Mouse (Mus musculus): ENCODE measurements around the gene Adcy1. TPM values are rescaled to one million over a fixed set of nuclear protein-coding genes. Genes with fewer than 3 reads are reported as not detected.

The Adcy1 gene
- 1.1 and 1.3 TPM in 2 replicates for polyA plus RNA-seq (2015; fragmentation: Nextera tagmentation; extraction: Ambion mirVana)

DNA sequence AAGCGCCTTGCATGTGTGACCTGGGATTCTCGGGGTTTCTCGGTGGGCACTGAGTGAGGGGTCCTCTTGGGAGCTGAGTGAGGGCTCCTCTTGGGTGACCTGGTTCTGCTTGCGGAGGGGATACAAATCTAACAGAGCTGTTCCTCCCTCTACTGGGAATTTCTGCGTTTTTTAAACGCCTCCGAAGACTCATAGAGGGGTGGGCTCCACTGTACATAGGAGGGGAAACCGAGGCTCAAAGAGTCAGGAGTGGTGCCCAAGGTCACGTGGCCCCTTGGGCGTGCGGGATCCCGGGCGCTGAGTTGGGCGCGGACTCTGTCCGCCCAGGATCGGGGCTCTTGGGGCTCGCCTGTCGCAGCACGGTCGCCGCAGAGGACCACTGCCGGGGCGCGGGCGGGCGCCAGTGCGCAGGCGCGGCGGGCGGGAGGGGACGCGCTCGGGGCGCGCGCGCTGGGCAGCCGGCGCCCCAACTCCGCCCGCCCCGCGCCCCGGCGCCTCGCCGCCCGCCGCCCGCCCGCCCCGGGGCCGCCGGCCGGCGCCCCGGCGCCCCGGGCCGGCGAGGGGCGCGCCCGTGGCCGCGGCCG is at the start of gene Adcy1:
Gene Adcy1 (plus strand): TSS at position 489 of the 584 bp plus-strand sequence.
- Histone ChIP-seq H3K4me2 (replicated peaks) (peak within 1 kb of the TSS; percentile 94), H3K27ac (replicated peaks) (no peak within 1 kb of the TSS), H3K9ac (peak within 1 kb of the TSS; percentile 34), H3K36me3 (no peaks in the 10 kb centered on the region), H3K4me3 (replicated peaks) (peak within 1 kb of the TSS; percentile 61), H3K4me1 (peaks cover 17% of the 10 kb centered on the region), H3K9me3 (replicated peaks) (no peaks in the 10 kb centered on the region), H3K27me3 (peaks cover 72% of the 10 kb centered on the region)
- WGBS, result under 1% methylated on average over 56 of the region's 69 CpGs
- no peak for ATAC-seq (ENCODE audit: insufficient number of reproducible peaks, low FRiP score, low TSS enrichment, low read depth)

DNA sequence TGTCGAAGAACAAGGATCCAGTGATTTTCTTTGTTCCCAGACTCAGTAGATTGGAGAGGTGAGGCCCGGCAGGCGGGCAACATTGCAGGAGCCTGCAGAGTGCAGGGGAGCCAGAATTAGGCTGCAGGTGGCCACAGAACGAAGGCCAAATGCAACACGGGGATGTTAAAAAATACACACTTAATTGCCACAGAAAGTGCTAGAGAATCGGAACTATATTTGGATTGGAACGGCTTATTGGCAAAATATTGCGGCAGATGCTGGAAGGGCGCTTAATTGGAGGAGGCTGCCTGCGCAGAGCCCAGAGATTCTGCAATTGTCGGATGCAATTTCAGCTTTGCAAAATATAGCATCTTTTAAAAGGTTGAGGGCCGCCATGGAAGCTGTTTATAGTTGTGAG is 46.4 kb upstream of the Adcy1 start:
- Histone ChIP-seq H3K4me1 (no peaks in the 10 kb centered on the region), H3K27ac (replicated peaks) (no peak overlapping the region), H3K9me3 (replicated peaks) (no peaks in the 10 kb centered on the region), H3K36me3 (no peaks in the 10 kb centered on the region), H3K4me3 (replicated peaks) (no peak overlapping the region), H3K4me2 (replicated peaks) (no peak overlapping the region), H3K27me3 (no peaks in the 10 kb centered on the region), H3K9ac (no peak overlapping the region)
- 83% methylated on average over 12 of the region's 12 CpGs for WGBS
- no peak for ATAC-seq (ENCODE audit: insufficient number of reproducible peaks, low FRiP score, low TSS enrichment, low read depth)

DNA sequence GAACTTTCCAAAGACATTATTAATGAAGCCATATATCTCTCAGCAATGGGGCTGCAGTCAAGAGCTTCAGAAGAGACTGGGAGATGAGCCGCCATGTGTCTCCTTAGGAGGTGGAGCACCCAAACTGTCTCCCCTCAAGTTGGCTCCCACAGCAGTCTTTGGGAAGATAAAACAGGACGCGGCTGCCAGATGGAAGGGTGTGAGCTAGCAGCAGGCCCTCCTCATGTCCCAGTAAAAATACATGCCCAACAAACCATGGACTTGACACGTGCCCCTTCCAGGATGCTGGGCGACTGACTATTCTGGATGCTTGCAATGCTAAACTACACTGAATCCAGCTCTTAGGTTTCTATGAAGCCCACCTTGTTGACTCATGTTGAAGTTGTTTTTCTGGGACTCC is 45.2 kb upstream of the Adcy1 start:
- Histone ChIP-seq H3K4me2 (replicated peaks) (no peak overlapping the region), H3K27ac (replicated peaks) (no peak overlapping the region), H3K36me3 (no peaks in the 10 kb centered on the region), H3K4me1 (no peaks in the 10 kb centered on the region), H3K4me3 (replicated peaks) (no peak overlapping the region), H3K27me3 (no peaks in the 10 kb centered on the region), H3K9ac (no peak overlapping the region), H3K9me3 (replicated peaks) (no peaks in the 10 kb centered on the region)
- 93% methylated on average over 5 of the region's 5 CpGs for WGBS
- ATAC-seq (ENCODE audit: insufficient number of reproducible peaks, low FRiP score, low TSS enrichment, low read depth), result no peak

DNA sequence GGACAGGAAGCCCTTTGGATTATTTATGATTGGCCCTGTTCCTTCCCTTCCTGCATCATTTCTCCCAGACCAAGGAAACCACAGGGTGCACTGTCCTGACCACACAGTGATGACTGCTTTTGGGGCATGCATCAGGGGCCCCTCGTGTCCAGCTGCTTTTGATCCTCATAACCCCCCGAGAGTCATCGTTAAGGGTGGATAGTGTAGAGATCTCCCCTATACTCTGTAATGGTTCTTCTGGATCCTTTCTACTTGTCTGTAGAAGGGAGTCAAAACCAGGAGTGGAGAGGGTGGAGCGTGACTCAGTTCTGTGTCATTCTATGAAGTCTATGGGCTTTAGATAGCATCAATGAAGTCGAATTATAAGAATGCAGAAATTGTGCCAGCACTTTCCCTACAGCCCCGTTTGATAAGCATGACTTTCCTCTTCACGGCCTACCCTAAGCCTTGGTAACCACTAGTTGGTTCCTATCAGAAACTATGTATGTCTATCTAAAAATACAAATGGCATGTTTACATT is 44.2 kb upstream of the Adcy1 start:
- no peaks in the 10 kb centered on the region for H3K27me3 ChIP-seq
- H3K4me2 ChIP-seq (replicated peaks), result no peak overlapping the region
- H3K27ac ChIP-seq (replicated peaks), result no peak overlapping the region
- H3K9me3 ChIP-seq (replicated peaks), result no peaks in the 10 kb centered on the region
- H3K4me1 ChIP-seq, result no peaks in the 10 kb centered on the region
- no peak for ATAC-seq (ENCODE audit: insufficient number of reproducible peaks, low FRiP score, low TSS enrichment, low read depth)
- H3K36me3 ChIP-seq, result no peaks in the 10 kb centered on the region
- H3K9ac ChIP-seq, result no peak overlapping the region
- no peak overlapping the region for H3K4me3 ChIP-seq (replicated peaks)
- 79% methylated on average over 7 of the region's 7 CpGs for WGBS

DNA sequence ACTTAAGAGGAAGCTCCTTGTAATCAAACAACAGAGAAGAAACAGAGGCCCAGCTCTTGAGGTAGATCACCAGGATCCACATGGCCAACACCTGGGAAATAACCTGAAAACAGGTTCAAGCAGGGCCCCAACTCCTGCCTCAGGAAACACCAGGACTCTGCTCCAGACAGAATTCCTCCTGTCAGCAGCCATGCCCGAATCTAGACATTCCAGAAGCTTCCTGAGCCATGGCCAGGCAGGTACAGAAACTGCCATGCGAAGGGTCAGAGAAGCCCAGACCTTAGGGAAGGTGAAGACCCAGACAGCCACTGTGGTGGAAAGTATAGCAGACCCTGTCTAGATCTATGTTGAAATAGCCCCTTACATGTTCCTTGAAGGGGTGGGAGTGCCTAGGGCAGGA is 30.2 kb upstream of the Adcy1 start:
- no peaks in the 10 kb centered on the region for H3K9me3 ChIP-seq (replicated peaks)
- WGBS, result 60% methylated on average over 2 of the region's 2 CpGs

DNA sequence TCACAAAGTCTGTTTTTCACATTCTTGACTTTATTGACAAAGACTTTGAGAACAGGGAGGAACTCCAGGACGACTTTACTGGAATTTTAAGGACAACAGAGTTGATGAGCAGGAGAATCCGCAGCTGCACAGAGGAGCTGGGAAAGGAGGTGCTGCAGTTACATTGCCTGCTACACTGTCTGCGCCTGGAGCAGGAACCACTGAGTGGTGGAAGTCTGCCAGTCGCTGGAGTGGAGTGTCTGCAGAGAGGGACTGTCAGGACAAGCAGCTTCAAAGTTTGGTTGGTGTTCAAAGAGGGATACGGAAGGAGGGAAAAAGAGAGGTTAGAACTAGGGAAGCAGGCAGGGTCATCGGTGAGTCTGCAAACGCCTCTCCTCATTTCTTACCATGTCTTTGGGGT is 23.6 kb upstream of the Adcy1 start:
- no peak for ATAC-seq (ENCODE audit: insufficient number of reproducible peaks, low FRiP score, low TSS enrichment, low read depth)
- WGBS, result 28% methylated on average over 7 of the region's 7 CpGs
- H3K9ac ChIP-seq, result no peak overlapping the region

More for the DNA sequence above, 30.2 kb upstream of the Adcy1 start:
- H3K27me3 ChIP-seq, result no peaks in the 10 kb centered on the region
- no peaks in the 10 kb centered on the region for H3K36me3 ChIP-seq
- no peak overlapping the region for H3K9ac ChIP-seq
- no peak overlapping the region for H3K27ac ChIP-seq (replicated peaks)
- H3K4me3 ChIP-seq (replicated peaks), result no peak overlapping the region
- H3K4me1 ChIP-seq, result no peaks in the 10 kb centered on the region
- no peak overlapping the region for H3K4me2 ChIP-seq (replicated peaks)
- ATAC-seq (ENCODE audit: insufficient number of reproducible peaks, low FRiP score, low TSS enrichment, low read depth), result no peak

DNA sequence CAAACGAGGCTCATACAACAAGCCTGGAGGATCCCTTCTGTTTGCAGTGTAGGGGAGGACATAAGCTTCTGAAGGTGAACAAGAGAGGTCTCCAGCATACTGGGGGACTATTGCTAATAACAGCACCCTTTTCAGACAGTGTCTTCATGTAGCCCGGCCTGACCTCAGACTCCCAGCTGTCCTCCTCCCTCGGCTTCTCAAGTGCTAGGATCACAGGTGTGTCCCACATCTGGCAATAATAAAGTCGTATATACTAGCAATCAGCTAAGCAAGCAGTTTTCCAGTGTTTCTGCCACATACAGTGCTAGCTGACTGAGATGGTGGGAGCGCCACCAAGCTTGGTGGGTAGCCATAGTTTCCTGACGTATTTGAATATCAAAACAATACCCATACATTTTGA is 22.5 kb upstream of the Adcy1 start:
- Histone ChIP-seq H3K9me3 (replicated peaks) (no peaks in the 10 kb centered on the region), H3K4me3 (replicated peaks) (no peak overlapping the region), H3K36me3 (no peaks in the 10 kb centered on the region), H3K27me3 (0 out of 2 replicates have a peak, but pooled peaks cover 4% of the 10 kb centered on the region), H3K27ac (replicated peaks) (no peak overlapping the region), H3K9ac (no peak overlapping the region), H3K4me1 (no peaks in the 10 kb centered on the region), H3K4me2 (replicated peaks) (no peak overlapping the region)
- WGBS, result 49% methylated on average over 6 of the region's 6 CpGs
- no peak for ATAC-seq (ENCODE audit: insufficient number of reproducible peaks, low FRiP score, low TSS enrichment, low read depth)

More for the DNA sequence above, 23.6 kb upstream of the Adcy1 start:
- Histone ChIP-seq H3K4me1 (no peaks in the 10 kb centered on the region), H3K4me3 (replicated peaks) (no peak overlapping the region), H3K27ac (replicated peaks) (no peak overlapping the region), H3K27me3 (0 out of 2 replicates have a peak, but pooled peaks cover 4% of the 10 kb centered on the region), H3K4me2 (replicated peaks) (no peak overlapping the region), H3K36me3 (no peaks in the 10 kb centered on the region), H3K9me3 (replicated peaks) (no peaks in the 10 kb centered on the region)

DNA sequence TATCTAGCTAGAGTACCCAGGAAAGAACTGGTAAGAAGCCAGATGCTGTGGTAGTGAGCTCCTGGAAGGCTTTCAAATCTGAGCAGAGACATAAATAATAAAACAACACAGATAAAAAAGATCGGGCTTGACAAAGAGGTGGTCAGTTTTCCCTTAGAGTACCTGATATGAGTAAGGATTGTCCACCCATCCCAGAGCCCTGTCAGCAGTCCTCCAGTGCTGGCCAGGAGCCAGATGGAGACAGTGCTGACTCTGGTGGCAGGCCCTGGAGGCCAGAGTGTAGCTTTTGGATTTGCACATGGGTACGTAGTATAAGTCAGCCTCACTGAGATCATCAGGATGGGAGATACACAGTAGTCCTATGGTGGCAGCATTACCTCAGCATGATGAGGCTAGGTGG is 16.1 kb upstream of the Adcy1 start:
- no peak overlapping the region for H3K27ac ChIP-seq (replicated peaks)
- no peak overlapping the region for H3K4me3 ChIP-seq (replicated peaks)
- H3K9ac ChIP-seq, result no peak overlapping the region
- H3K9me3 ChIP-seq (replicated peaks), result no peaks in the 10 kb centered on the region
- no peaks in the 10 kb centered on the region for H3K27me3 ChIP-seq
- H3K4me1 ChIP-seq, result no peaks in the 10 kb centered on the region
- no peak for ATAC-seq (ENCODE audit: insufficient number of reproducible peaks, low FRiP score, low TSS enrichment, low read depth)
- WGBS, result 92% methylated on average over 2 of the region's 2 CpGs
- H3K4me2 ChIP-seq (replicated peaks), result no peak overlapping the region
- no peaks in the 10 kb centered on the region for H3K36me3 ChIP-seq

DNA sequence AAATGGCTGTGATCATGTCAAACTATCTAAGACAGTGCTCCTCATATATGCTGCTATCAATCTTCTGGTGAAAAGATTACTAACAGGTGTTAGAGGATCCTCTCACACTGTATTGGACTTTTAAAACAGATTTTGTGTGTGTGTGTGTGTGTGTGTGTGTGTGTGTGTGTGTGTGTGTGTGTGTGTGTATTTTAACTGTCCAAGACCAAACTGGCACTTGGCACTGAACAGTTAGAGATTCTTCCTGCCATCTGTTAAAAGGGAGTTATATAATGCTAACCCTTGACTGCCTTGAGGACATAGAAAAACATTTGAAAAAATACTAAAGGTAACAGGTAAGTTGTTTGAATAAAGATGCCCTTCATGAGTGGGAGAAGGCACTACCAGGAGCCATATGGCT is 15.7 kb upstream of the Adcy1 start:
- no peak overlapping the region for H3K4me3 ChIP-seq (replicated peaks)
- no peak overlapping the region for H3K9ac ChIP-seq
- no peaks in the 10 kb centered on the region for H3K36me3 ChIP-seq
- no peaks in the 10 kb centered on the region for H3K9me3 ChIP-seq (replicated peaks)
- no peak for ATAC-seq (ENCODE audit: insufficient number of reproducible peaks, low FRiP score, low TSS enrichment, low read depth)
- no peak overlapping the region for H3K27ac ChIP-seq (replicated peaks)
- H3K27me3 ChIP-seq, result no peaks in the 10 kb centered on the region
- H3K4me1 ChIP-seq, result no peaks in the 10 kb centered on the region
- H3K4me2 ChIP-seq (replicated peaks), result no peak overlapping the region

DNA sequence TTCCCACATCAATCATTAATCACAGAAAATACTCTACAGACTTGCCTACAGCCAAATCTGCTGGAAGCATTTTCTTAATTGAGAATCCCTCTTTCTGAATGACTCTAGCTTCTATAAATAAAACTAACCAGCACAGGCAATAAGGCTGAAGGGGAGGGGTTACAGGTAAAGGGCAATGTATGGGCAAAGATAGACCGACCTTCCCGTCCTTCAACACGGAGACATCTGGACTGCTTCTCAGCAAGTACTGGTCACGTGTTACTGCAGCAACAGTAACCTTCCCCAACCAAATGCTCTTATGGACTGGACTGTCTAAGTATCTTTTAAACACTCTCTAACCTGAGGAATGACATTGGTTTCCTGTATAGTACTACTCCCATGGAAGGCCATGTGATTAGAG is 9.6 kb upstream of the Adcy1 start:
- 87% methylated on average over 4 of the region's 4 CpGs for WGBS
- Histone ChIP-seq H3K27me3 (peaks cover 33% of the 10 kb centered on the region), H3K27ac (replicated peaks) (no peak overlapping the region), H3K4me2 (replicated peaks) (no peak overlapping the region), H3K4me1 (peaks cover 14% of the 10 kb centered on the region), H3K36me3 (no peaks in the 10 kb centered on the region), H3K9ac (no peak overlapping the region), H3K9me3 (replicated peaks) (no peaks in the 10 kb centered on the region), H3K4me3 (replicated peaks) (no peak overlapping the region)
- no peak for ATAC-seq (ENCODE audit: insufficient number of reproducible peaks, low FRiP score, low TSS enrichment, low read depth)

DNA sequence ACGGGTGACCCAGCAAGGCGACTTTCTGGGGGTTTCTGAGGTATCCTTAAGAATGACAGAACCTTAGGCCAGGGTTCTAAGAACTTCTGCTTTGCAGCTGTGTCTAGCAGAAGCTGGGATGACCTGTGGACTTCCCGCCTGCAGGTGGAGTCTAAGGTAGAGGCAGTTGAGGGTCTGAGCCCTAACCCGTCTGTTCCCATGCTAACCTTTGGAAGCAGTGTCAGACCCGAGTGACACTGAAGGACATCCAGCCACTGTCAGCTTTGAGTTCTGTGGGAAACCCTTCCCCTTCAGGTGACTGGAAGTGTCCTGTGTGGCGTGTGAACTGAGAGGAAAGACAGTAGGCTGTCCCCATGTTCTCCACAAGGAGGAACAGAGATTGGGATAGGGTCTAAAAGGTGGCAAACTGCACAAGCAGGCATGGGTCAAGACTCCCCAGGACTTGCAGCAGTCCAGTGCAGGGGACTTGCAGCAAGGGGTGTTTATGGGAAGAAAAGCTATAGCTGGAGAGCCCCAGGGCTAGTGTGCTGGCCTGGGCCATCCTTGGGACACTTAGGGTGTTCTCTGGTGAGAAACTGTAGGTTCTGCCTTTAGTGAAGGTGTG is 8.5 kb upstream of the Adcy1 start:
- H3K4me1 ChIP-seq, result peaks cover 14% of the 10 kb centered on the region
- no peaks in the 10 kb centered on the region for H3K9me3 ChIP-seq (replicated peaks)
- no peaks in the 10 kb centered on the region for H3K36me3 ChIP-seq
- no peak overlapping the region for H3K4me3 ChIP-seq (replicated peaks)
- no peak overlapping the region for H3K9ac ChIP-seq
- no peak overlapping the region for H3K27ac ChIP-seq (replicated peaks)
- no peak overlapping the region for H3K4me2 ChIP-seq (replicated peaks)
- 78% methylated on average over 6 of the region's 6 CpGs for WGBS
- H3K27me3 ChIP-seq, result peaks cover 41% of the 10 kb centered on the region
- ATAC-seq (ENCODE audit: insufficient number of reproducible peaks, low FRiP score, low TSS enrichment, low read depth), result no peak

Measured in embryonic facial prominence, embryonic 15.5 days (tissue).